Mouse (Mus musculus): ENCODE data around the gene Rps27l.

The Rps27l gene

GRCm38 (mm10) chr9:66982085-66982484, 36.2 kb downstream of the Rps27l start:
- in situ Hi-C loops (cut with MboI, MseI): no loop called here

DNA sequence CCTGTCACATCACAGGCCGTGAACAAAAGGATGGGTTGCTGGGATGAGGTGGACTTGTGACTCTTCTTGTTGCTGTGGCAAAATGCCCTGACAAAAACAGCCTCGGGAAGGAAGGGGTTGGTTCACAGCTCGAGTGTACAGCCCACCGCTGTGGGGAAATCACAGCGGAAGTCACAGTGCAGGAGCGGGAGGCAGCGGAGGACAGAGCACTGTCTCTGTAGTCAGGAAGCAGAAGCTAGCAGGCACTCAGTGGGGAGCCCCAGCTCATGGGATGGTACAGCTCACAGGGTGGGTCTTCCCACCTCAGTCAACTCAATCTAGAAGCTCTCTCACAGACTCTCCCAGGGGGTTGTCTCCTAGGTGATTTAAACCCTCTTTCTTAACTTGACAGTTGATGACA, 39.5 kb downstream of the Rps27l start:
- in situ Hi-C loops (cut with MboI, MseI): no loop called here

DNA sequence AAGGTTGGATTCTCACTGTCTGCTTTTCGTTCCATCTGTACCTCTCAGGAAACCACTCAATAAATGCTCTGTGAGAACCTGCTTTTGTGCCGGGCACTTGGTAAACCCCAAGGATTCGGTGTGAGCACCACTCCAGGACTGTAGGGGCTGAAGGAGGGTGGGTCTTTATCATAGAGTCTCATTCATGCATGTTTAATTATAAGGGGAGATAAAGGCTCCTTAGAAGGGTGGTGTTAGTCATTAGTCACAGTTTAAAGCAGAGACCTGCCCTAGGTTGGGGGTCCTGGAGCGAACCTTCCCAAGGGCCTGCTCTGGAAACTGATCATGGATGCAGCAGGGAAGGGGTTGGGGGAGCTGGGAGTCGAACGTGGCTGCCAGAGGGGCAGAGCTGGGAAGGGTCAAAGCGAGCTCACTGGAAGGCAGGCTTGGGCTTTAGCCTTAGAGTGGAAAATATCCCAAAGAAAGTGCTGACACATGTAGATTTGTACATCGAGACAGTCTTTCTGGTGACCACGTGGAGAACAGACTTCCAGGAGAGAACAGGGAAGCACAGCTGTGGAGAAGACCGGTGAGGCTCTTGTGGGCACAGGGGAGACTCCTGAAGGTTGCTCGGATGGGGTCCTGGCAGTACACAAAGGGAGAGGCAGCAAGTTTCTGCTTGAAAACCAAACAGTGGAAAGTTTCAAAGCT, 42.5 kb downstream of the Rps27l start:
- in situ Hi-C loops (cut with MboI, MseI): no loop called here

DNA sequence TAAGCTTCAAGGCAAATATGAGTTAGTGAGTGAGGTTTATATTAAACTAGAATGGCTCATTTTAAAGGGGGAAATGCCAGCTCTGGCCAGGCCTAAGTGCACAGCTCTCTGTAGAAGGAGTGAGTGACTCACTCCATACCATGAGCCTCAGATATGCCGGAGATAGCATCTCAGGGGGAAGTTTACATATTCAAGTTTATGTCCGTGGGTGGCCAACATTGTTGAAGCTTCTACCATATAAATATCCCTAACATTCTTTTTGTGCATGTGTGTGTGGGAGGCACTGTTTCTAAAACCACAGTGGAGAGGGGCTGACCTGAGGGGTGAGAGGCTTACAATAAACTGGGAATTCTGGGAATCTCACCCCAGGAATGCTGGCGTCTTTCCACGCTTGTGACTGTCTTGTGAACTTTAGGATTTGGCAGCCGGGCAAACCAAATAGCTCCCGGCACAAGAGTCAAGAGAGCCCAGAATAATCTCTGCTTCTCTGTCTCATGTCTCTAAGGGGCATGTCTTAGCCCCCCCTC, 43.1 kb downstream of the Rps27l start:
- in situ Hi-C loops (cut with MboI, MseI): no loop called here

GRCm38 (mm10) chr9:66989581-66989980, 43.7 kb downstream of the Rps27l start:
- in situ Hi-C loops (cut with MboI, MseI): no loop called here

GRCm38 (mm10) chr9:66990046-66990445, 44.2 kb downstream of the Rps27l start:
- in situ Hi-C loops (cut with MboI, MseI): no loop called here

DNA sequence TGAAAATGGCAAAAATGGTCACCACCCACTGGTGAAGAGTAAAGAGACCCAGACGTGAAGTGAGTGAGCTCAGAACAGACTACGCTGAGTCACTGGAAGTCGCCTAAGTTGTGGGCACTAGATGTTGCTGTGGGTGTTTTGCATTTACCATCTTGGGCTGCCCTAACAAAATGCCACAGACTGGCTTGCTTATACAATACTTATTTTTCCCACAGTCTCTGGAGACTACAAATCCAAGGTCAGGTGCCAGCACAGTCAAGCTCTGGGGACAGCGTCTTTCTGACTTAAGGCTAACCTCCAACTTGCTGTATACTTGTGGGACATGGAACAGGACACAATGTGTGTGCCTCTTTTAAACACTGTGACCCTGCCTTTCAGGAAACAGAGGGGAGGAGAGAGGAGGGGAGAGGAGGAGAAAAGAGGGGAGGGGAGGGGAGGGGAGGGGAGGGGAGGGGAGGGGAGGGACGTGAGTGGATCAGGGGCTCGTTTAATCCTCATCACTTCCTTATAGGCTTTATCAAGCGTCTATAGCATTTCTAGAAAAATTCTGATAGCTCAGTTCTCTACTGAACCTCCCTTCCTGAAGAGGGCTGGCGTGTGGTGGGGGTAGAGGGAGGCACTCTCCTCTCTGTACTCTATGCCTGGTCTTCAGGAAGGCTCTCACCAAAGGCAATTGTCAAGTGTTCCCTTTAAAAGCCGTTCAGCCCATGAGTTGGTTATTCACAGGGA, 45.3 kb downstream of the Rps27l start:
- in situ Hi-C loops (cut with MboI, MseI): no loop called here

DNA sequence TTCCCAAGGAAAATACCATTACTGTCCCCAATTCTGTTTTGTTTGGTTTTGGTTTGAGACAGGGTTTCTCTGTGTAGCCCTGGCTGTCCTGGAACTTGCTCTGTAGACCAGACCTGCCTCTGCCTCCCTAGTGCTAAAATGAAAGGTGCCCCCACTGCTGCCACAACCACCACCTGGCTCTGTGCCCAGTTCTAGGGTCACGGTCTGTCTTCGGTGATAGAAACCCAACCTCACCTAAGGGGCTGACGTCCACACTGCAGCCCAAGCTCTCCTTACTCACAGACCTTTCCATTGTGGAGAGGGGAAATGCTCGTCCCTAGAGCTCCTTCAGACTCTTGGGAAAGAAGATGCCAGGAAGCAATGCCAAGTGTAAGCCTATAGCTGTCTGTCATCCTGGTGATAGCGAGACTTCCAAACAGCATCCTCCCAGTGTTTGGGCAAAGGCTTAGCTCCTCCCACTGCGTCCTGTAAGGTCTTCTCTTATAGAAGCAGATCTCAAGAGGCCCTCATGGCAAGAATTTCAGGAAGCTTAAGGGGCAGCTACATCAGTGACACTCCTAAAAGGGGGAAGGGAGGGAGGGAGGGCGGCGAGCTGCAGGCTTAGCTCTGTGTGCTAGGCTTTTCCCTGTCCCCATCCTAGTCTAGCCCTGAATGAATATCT, 46.0 kb downstream of the Rps27l start:
- in situ Hi-C loops (cut with MboI, MseI): no loop called here

All from regulatory T cell (primary cell).